Mouse (Mus musculus): ENCODE measurements around the gene Btf3l4.

Btf3l4 gene

GRCm38 (mm10) chr4:108832916-108833827 lies at the start of gene Btf3l4:
Gene Btf3l4, minus strand, starts transcription at chr4:108833614.
- in situ Hi-C loops (cut with MboI, MseI), result loop anchor here in 1 of 2 experiments (25.0 kb wide), 1 partner anchor 829 kb away; the partner anchor contains the start of gene Cdkn2c

GRCm38 (mm10) chr4:108878963-108879822 lies 45.8 kb upstream of the Btf3l4 start, which contains the start of gene Rab3b:
Gene Rab3b, plus strand, starts transcription at chr4:108879063.
- in situ Hi-C loops (cut with MboI, MseI), result loop anchor here in 1 of 2 experiments (10.0 kb wide), 1 partner anchor 286 kb away; no protein-coding TSS in a partner anchor

GRCm38 (mm10) chr4:108877901-108878300 lies 44.5 kb upstream of the Btf3l4 start:
- in situ Hi-C loops (cut with MboI, MseI), result loop anchor here in 1 of 2 experiments (10.0 kb wide), 1 partner anchor 287 kb away; no protein-coding TSS in a partner anchor

- in situ Hi-C loops (cut with MboI, MseI), result loop anchor here (5.0 to 10.0 kb wide), 2 partner anchors 104 to 291 kb away; no protein-coding TSS in a partner anchor
Observed at GRCm38 (mm10) chr4:108873746-108874145, 40.3 kb upstream of the Btf3l4 start.

- in situ Hi-C loops (cut with MboI, MseI), result loop anchor here (5.0 to 10.0 kb wide), 2 partner anchors 107 to 295 kb away; no protein-coding TSS in a partner anchor
Observed at GRCm38 (mm10) chr4:108869730-108870374, 36.4 kb upstream of the Btf3l4 start.

- in situ Hi-C loops (cut with MboI, MseI), result no loop called here
Observed at GRCm38 (mm10) chr4:108866806-108867205, 33.4 kb upstream of the Btf3l4 start.

- in situ Hi-C loops (cut with MboI, MseI), result loop anchor here in 1 of 2 experiments (25.0 kb wide), 1 partner anchor 814 kb away; the partner anchor contains the start of gene Cdkn2c
Observed at GRCm38 (mm10) chr4:108848505-108848848, 15.1 kb upstream of the Btf3l4 start, which contains the start of gene A730015C16Rik. Gene A730015C16Rik, minus strand, starts transcription at chr4:108848619.

- in situ Hi-C loops (cut with MboI, MseI), result loop anchor here in 1 of 2 experiments (25.0 kb wide), 1 partner anchor 814 kb away; the partner anchor contains the start of gene Cdkn2c
Observed at GRCm38 (mm10) chr4:108847715-108848504, 14.5 kb upstream of the Btf3l4 start, which contains the start of gene Kti12. Gene Kti12, plus strand, starts transcription at chr4:108847785.

- in situ Hi-C loops (cut with MboI, MseI), result loop anchor here in 1 of 2 experiments (25.0 kb wide), 1 partner anchor 816 kb away; the partner anchor contains the start of gene Cdkn2c
Observed at GRCm38 (mm10) chr4:108845824-108846569, 12.6 kb upstream of the Btf3l4 start.

GRCm38 (mm10) chr4:108843336-108843735 lies 9.9 kb upstream of the Btf3l4 start:
- in situ Hi-C loops (cut with MboI, MseI), result loop anchor here in 1 of 2 experiments (25.0 kb wide), 1 partner anchor 819 kb away; the partner anchor contains the start of gene Cdkn2c

- in situ Hi-C loops (cut with MboI, MseI), result loop anchor here in 1 of 2 experiments (25.0 kb wide), 1 partner anchor 820 kb away; the partner anchor contains the start of gene Cdkn2c
Observed at GRCm38 (mm10) chr4:108841920-108842578, 8.6 kb upstream of the Btf3l4 start.

GRCm38 (mm10) chr4:108838031-108838430 lies 4.6 kb upstream of the Btf3l4 start:
- in situ Hi-C loops (cut with MboI, MseI), result loop anchor here in 1 of 2 experiments (25.0 kb wide), 1 partner anchor 824 kb away; the partner anchor contains the start of gene Cdkn2c

- in situ Hi-C loops (cut with MboI, MseI), result loop anchor here in 1 of 2 experiments (25.0 kb wide), 1 partner anchor 827 kb away; the partner anchor contains the start of gene Cdkn2c
Observed at GRCm38 (mm10) chr4:108835496-108835895, 2.1 kb upstream of the Btf3l4 start.

- in situ Hi-C loops (cut with MboI, MseI), result loop anchor here in 1 of 2 experiments (25.0 kb wide), 1 partner anchor 827 kb away; the partner anchor contains the start of gene Cdkn2c
Observed at GRCm38 (mm10) chr4:108834971-108835311, 1.5 kb upstream of the Btf3l4 start.

GRCm38 (mm10) chr4:108834115-108834970 lies 929 bp upstream of the Btf3l4 start, which contains the start of gene Txndc12:
Gene Txndc12, plus strand, starts transcription at chr4:108834601.
- in situ Hi-C loops (cut with MboI, MseI), result loop anchor here in 1 of 2 experiments (25.0 kb wide), 1 partner anchor 828 kb away; the partner anchor contains the start of gene Cdkn2c

- in situ Hi-C loops (cut with MboI, MseI), result loop anchor here in 1 of 2 experiments (25.0 kb wide), 1 partner anchor 829 kb away; the partner anchor contains the start of gene Cdkn2c
Observed at GRCm38 (mm10) chr4:108833828-108834114, 357 bp upstream of the Btf3l4 start.

- in situ Hi-C loops (cut with MboI, MseI), result loop anchor here in 1 of 2 experiments (25.0 kb wide), 1 partner anchor 832 kb away; the partner anchor contains the start of gene Cdkn2c
Observed at GRCm38 (mm10) chr4:108830698-108831097, 2.7 kb downstream of the Btf3l4 start.
